10 mouse cellular contexts compared by ENCODE assay signal in genomic region chr13:116297048-116297811, GRCm38 (mm10). TPM values are rescaled to one million over a fixed set of nuclear protein-coding genes. Genes with fewer than 3 reads are reported as not detected.
DNase-seq lines count a peak whose midpoint lies in the region; ATAC-seq and TF ChIP-seq lines count a peak whose summit lies in the region.
"Had no signal": no experiment of that assay in that cellular context is flagged by ENCODE, and none has a peak within 500 bp of the region (broad histone marks: within the 10 kb centered on the region; RNA-seq: fewer than 3 reads in every experiment).

No protein-coding gene starts in this region.

- no peak overlapping the region for H3K4me3 ChIP-seq in kidney, postnatal 0 days (replicated peaks; ENCODE audit: low read depth, low read length)
- H3K4me3 ChIP-seq in embryonic facial prominence, embryonic 13.5 days, result peak overlapping the region; percentile 23
- peak overlapping the region; percentile 37 for H3K4me3 ChIP-seq in limb, embryonic 10.5 days
- H3K4me3 ChIP-seq in neural tube, embryonic 14.5 days (ENCODE audit: low read depth, low read length), result no peak overlapping the region

- H3K27ac ChIP-seq in kidney, postnatal 0 days, result no peak overlapping the region
- peak overlapping the region; percentile 22; the same call in 1 of the 2 replicates for H3K27ac ChIP-seq in embryonic facial prominence, embryonic 13.5 days
- H3K27ac ChIP-seq in limb, embryonic 10.5 days, result no peak overlapping the region
- H3K27ac ChIP-seq in neural tube, embryonic 14.5 days (ENCODE audit: low read depth, low read length), result 0 out of 2 replicates have a peak overlapping the region, but pooled peaks have one; percentile 7

- WGBS in kidney, postnatal 0 days, result 2% methylated on average over 33 of the region's 33 CpGs
- under 1% methylated on average over 33 of the region's 33 CpGs for WGBS in embryonic facial prominence, embryonic 13.5 days
- under 1% methylated on average over 33 of the region's 33 CpGs for WGBS in limb, embryonic 10.5 days
- WGBS in neural tube, embryonic 14.5 days, result under 1% methylated on average over 33 of the region's 33 CpGs

- no peak for TF ChIP-seq CTCF in kidney, postnatal 0 days (IDR thresholded peaks at IDR 0.05; ENCODE audit: low read depth)

- ATAC-seq in kidney, postnatal 0 days (replicated peaks; ENCODE audit: low FRiP score, low read depth), result 0 out of 2 replicates have a peak, but pooled peaks have one; percentile 21
- ATAC-seq in embryonic facial prominence, embryonic 13.5 days (ENCODE audit: insufficient number of reproducible peaks, insufficient read depth, low FRiP score, low TSS enrichment, low read depth), result peak; percentile 57
- ATAC-seq in neural tube, embryonic 14.5 days (ENCODE audit: low read depth), result no peak
- ATAC-seq: Patski had no signal

- H3K9me3 ChIP-seq in kidney, postnatal 0 days (replicated peaks; ENCODE audit: low read length), result no peaks in the 10 kb centered on the region
- no peaks in the 10 kb centered on the region for H3K9me3 ChIP-seq in embryonic facial prominence, embryonic 13.5 days
- no peaks in the 10 kb centered on the region for H3K9me3 ChIP-seq in limb, embryonic 10.5 days (replicated peaks)
- no peaks in the 10 kb centered on the region for H3K9me3 ChIP-seq in neural tube, embryonic 14.5 days (ENCODE audit: control insufficient read depth, low read length)

- no peaks in the 10 kb centered on the region for H3K4me1 ChIP-seq in kidney, postnatal 0 days (replicated peaks; ENCODE audit: insufficient read depth, low read length)
- H3K4me1 ChIP-seq in embryonic facial prominence, embryonic 13.5 days, result peaks cover 15% of the 10 kb centered on the region
- H3K4me1 ChIP-seq in limb, embryonic 10.5 days, result peaks cover 25% of the 10 kb centered on the region
- H3K4me1 ChIP-seq in neural tube, embryonic 14.5 days (ENCODE audit: control insufficient read depth, insufficient read depth, low read length), result no peaks in the 10 kb centered on the region

- no peak overlapping the region for H3K9ac ChIP-seq in kidney, postnatal 0 days (ENCODE audit: low read depth, low read length)
- no peak overlapping the region; the same call in 1 of the 2 replicates for H3K9ac ChIP-seq in embryonic facial prominence, embryonic 13.5 days
- no peak overlapping the region for H3K9ac ChIP-seq in neural tube, embryonic 14.5 days (replicated peaks; ENCODE audit: low read depth, low read length)

- intact Hi-C loops in left cerebral cortex, postnatal 4 days (cut with DNase I), result no loop called here

- H3K4me2 ChIP-seq in kidney, postnatal 0 days (ENCODE audit: low read length), result no peak overlapping the region
- peak overlapping the region; percentile 52 for H3K4me2 ChIP-seq in embryonic facial prominence, embryonic 13.5 days
- peak overlapping the region; percentile 23; the same call in 1 of the 2 replicates for H3K4me2 ChIP-seq in neural tube, embryonic 14.5 days (ENCODE audit: low read depth, low read length)

- no peak for DNase-seq in kidney, postnatal 0 days (ENCODE audit: low spot score)
- no peak for DNase-seq in kidney, adult 18-20 months
- peak; percentile 54 for DNase-seq in limb, embryonic 10.5 days (ENCODE audit: low spot score)
- no peak for DNase-seq in left cerebral cortex, postnatal 4 days
- no peak for DNase-seq in ovary, postnatal 10 days (ENCODE audit: low spot score)
- no peak for DNase-seq in gastrocnemius, postnatal 25 days
- DNase-seq: gastrocnemius, postnatal 14 days had no signal

- peaks cover 88% of the 10 kb centered on the region for H3K27me3 ChIP-seq in kidney, postnatal 0 days (ENCODE audit: insufficient read depth, low read length)
- H3K27me3 ChIP-seq in embryonic facial prominence, embryonic 13.5 days, result peaks cover 96% of the 10 kb centered on the region
- peaks cover 100% of the 10 kb centered on the region for H3K27me3 ChIP-seq in limb, embryonic 10.5 days (ENCODE audit: low read depth, poor library complexity, severe bottlenecking)
- peaks cover 78% of the 10 kb centered on the region for H3K27me3 ChIP-seq in neural tube, embryonic 14.5 days (ENCODE audit: control insufficient read depth, insufficient read depth, low read length)

- no peaks in the 10 kb centered on the region for H3K36me3 ChIP-seq in kidney, postnatal 0 days (ENCODE audit: insufficient read depth, low read length)
- H3K36me3 ChIP-seq in embryonic facial prominence, embryonic 13.5 days, result no peaks in the 10 kb centered on the region
- no peaks in the 10 kb centered on the region for H3K36me3 ChIP-seq in limb, embryonic 10.5 days
- no peaks in the 10 kb centered on the region for H3K36me3 ChIP-seq in neural tube, embryonic 14.5 days (ENCODE audit: control insufficient read depth, insufficient read depth, low read length)

RNA-seq across cellular contexts. Expression of gene Isl1, which starts 12.3 kb away (rescaled TPM):
- 0.13 TPM in 1 of 2 replicates, not detected in the other for polyA plus RNA-seq in kidney, postnatal 0 days (2015; fragmentation: Nextera tagmentation; extraction: Ambion mirVana)
- 9.4 and 11.9 TPM in 2 replicates for polyA plus RNA-seq in embryonic facial prominence, embryonic 13.5 days (2015; fragmentation: Nextera tagmentation; extraction: Ambion mirVana)
- 11.4 and 13.3 TPM in 2 replicates for polyA plus RNA-seq in limb, embryonic 10.5 days (2016; fragmentation: Nextera tagmentation; extraction: Ambion mirVana)
- polyA plus RNA-seq in neural tube, embryonic 14.5 days (2014; fragmentation: Nextera tagmentation; extraction: Ambion mirVana), result 30.4 and 85.9 TPM in 2 replicates
- 10 to 100 TPM in 1 of 2 experiments, 1 to 10 TPM in 1; 3.6 to 10.5 TPM for total RNA-seq in left cerebral cortex, postnatal 4 days (2021)
- total RNA-seq in gastrocnemius, postnatal 25 days (2021), result not detected
- polyA plus RNA-seq: Patski had no signal

Comparison
In these comparisons a context has a peak if more than half of its experiments do, and no peak if none do; other contexts are left out.
1. H3K27ac ChIP-seq: peak in embryonic facial prominence, embryonic 13.5 days (single experiment) and neural tube, embryonic 14.5 days (single experiment); none in kidney, postnatal 0 days (single experiment) and limb, embryonic 10.5 days (single experiment).
2. H3K4me3 ChIP-seq: peak in embryonic facial prominence, embryonic 13.5 days (single experiment) and limb, embryonic 10.5 days (single experiment); none in kidney, postnatal 0 days (single experiment) and neural tube, embryonic 14.5 days (single experiment).